Mouse (Mus musculus) neural tube, embryonic 14.5 days (tissue): ENCODE data around the gene Zfp978. TPM values are rescaled to one million over a fixed set of nuclear protein-coding genes. Genes with fewer than 3 reads are reported as not detected.
"Not testable (repeated sequence)": the region's sequence is repeated elsewhere in the genome, so short reads cannot be mapped to it uniquely, and the experiment has no call there.

Experiments used
- ATAC-seq: fragments of 200-750 bp; cut with Nextera tagmentation; 2 replicates; pipeline ENCODE4 v1.8.0; 2017; ENCODE audit warnings: low read depth, mild to moderate bottlenecking, moderate TSS enrichment, moderate library complexity
- H3K27ac ChIP-seq: fragments of 300-500 bp; sonication (generic); 2 replicates; pipeline ENCODE4 v1.5.1; 2014; ENCODE audit warnings: low read depth, mild to moderate bottlenecking, control low read depth, low read length, moderate library complexity, mixed read lengths
- H3K27me3 ChIP-seq: fragments of 300-500 bp; sonication (generic); 2 replicates; pipeline ENCODE4 v1.6.1; 2014; ENCODE audit warnings: low read length; ENCODE audit not compliant: control insufficient read depth, insufficient read depth
- H3K36me3 ChIP-seq: fragments of 300-500 bp; sonication (generic); 2 replicates; pipeline ENCODE4 v1.6.1; 2014; ENCODE audit warnings: low read length, mixed read lengths; ENCODE audit not compliant: control insufficient read depth, insufficient read depth
- H3K4me1 ChIP-seq: fragments of 300-500 bp; sonication (generic); 2 replicates; pipeline ENCODE4 v1.6.1; 2014; ENCODE audit warnings: low read length; ENCODE audit not compliant: control insufficient read depth, insufficient read depth
- H3K4me2 ChIP-seq: fragments of 300-500 bp; sonication (generic); 2 replicates; pipeline ENCODE4 v1.6.1; 2014; ENCODE audit warnings: mild to moderate bottlenecking, low read depth, low read length, control low read depth
- H3K4me3 ChIP-seq: fragments of 300-500 bp; sonication (generic); 2 replicates; pipeline ENCODE4 v1.5.1; 2014; ENCODE audit warnings: low read depth, low read length, control low read depth, mixed read lengths
- H3K9ac ChIP-seq: fragments of 300-500 bp; sonication (generic); replicated peaks from 2 replicates; pipeline ENCODE4 v1.6.1; 2014; ENCODE audit warnings: low read depth, mild to moderate bottlenecking, control low read depth, low read length, mixed read lengths
- H3K9me3 ChIP-seq: fragments of 300-500 bp; sonication (generic); 2 replicates; pipeline ENCODE4 v1.6.1; 2016; ENCODE audit warnings: low read length; ENCODE audit not compliant: control insufficient read depth
- WGBS: fragments of 180-500 bp; shearing (Covaris S2); extraction: QIAGEN DNeasy Blood & Tissue Kit; methylation state at CpG from one replicate; pipeline ENCODE4 v1.1.7; 2014; 5-methylcytosine and 5-hydroxymethylcytosine counted together
- polyA plus RNA-seq: library from polyadenylated mRNA; unstranded; fragments of >200 nt; fragmentation: Nextera tagmentation; extraction: Ambion mirVana; gene quantifications from 2 replicates; pipeline ENCODE4 v1.2.1, GENCODE M21; 2014

The Zfp978 gene
- polyA plus RNA-seq, 1 experiment from 2014 or later, result not detected

- not testable (repeated sequence) for H3K36me3 ChIP-seq, H3K27me3 ChIP-seq, H3K4me3 ChIP-seq, H3K27ac ChIP-seq, H3K9ac ChIP-seq, H3K4me1 ChIP-seq, ATAC-seq, H3K4me2 ChIP-seq
- peaks cover 48% of the 10 kb centered on the region for H3K9me3 ChIP-seq
- WGBS, result 64% methylated on average over 7 of the region's 7 CpGs
Observed at GRCm38 (mm10) chr4:147418333-147418732, 57.2 kb downstream of the Zfp978 start.

GRCm38 (mm10) chr4:147419190-147419589 is 58.1 kb downstream of the Zfp978 start:
- not testable (repeated sequence) for H3K9ac ChIP-seq, H3K36me3 ChIP-seq, H3K4me3 ChIP-seq, H3K4me2 ChIP-seq, H3K27me3 ChIP-seq, H3K4me1 ChIP-seq, H3K27ac ChIP-seq, ATAC-seq
- 84% methylated on average over 8 of the region's 8 CpGs for WGBS
- H3K9me3 ChIP-seq, result peaks cover 48% of the 10 kb centered on the region

DNA sequence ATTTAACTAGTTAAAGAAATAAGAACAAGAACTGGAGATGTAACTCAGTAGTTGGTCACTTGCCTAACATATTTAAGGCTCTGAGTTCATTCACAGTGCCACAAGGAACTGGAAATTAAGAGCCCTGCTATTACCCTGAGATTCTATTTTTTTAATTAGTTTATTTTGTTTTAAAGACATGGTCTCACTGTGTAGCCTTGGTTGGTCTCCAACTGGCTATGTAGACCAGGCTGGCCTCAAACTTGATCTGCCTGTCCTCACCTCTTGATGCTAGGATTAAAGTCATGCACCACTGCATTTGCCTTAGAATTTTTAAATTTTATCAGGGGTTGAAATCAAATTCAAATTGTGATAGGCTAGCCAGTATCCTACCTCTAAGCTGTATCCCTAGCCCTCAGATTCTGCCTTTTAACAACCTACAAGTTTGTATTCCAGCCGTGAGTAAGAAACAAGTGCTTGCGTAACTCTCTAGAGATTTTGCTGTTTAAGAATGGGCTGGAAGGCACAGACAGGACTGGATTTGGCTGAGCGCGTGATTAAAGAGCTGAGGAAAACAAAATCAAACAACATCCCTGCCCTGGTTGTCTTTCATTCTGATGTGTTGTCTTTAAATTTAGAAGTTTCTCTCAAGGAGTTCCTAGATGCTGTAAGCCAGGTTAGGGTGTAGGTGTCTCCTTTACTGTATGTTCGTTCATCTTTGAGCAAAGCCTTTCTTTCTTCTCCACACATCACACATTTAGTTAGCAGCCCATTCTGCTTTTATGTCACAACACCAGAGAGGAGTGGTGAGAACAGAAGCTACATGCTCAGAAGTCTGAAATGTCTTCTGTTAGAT is 58.9 kb downstream of the Zfp978 start:
- not testable (repeated sequence) for H3K36me3 ChIP-seq, H3K4me1 ChIP-seq, H3K9ac ChIP-seq, H3K27ac ChIP-seq, H3K27me3 ChIP-seq, H3K4me2 ChIP-seq, H3K4me3 ChIP-seq, ATAC-seq
- H3K9me3 ChIP-seq, result peaks cover 48% of the 10 kb centered on the region
- 83% methylated on average over 5 of the region's 5 CpGs for WGBS

DNA sequence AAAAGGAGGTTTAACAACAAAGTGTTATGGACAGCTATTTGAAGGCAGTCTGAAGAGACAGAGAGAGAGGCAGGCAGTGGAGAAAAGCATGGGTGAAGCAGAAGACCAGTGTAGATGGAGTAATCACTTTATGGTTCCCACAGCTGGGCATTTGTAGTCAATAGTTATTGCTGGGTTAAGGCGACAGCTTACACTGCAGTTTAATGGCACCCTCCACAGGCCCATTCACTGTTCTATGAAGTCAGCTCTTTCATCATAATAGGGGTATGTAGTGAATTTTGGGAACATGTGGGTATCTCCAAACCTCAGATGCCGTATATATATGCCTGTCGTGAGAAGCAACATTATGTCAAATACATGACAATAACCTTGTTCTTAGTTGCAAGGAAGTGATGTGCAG is 59.7 kb downstream of the Zfp978 start:
- H3K4me1 ChIP-seq, result no peaks in the 10 kb centered on the region
- WGBS, result 62% methylated on average over 3 of the region's 3 CpGs
- no peak overlapping the region for H3K9ac ChIP-seq
- H3K4me2 ChIP-seq, result no peak overlapping the region
- H3K9me3 ChIP-seq, result peaks cover 54% of the 10 kb centered on the region
- ATAC-seq, result no peak
- H3K27me3 ChIP-seq, result no peaks in the 10 kb centered on the region
- no peak overlapping the region for H3K27ac ChIP-seq
- H3K36me3 ChIP-seq, result no peaks in the 10 kb centered on the region
- H3K4me3 ChIP-seq, result no peak overlapping the region

DNA sequence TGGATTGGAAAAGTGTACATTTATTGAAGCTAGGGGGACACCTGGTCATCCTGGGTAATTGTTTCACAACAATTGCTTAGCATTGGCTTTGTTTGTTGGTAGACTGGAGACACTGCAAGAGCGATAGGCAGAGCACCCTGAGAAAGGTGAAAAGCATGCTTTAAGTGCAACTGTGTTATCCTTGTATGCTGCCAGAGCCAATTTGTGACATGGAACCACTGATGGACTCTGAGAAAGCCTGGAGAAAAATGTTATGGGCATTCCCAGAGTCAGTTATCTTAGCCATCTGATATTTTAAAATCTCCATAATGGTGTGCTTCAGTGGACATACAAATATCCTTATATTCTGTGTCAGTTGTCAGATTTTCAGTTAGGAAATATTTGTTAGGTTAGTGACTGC is 60.2 kb downstream of the Zfp978 start:
- H3K9me3 ChIP-seq, result peaks cover 53% of the 10 kb centered on the region
- H3K4me3 ChIP-seq, H3K27ac ChIP-seq, H3K4me1 ChIP-seq, H3K4me2 ChIP-seq, H3K27me3 ChIP-seq, H3K9ac ChIP-seq, H3K36me3 ChIP-seq, ATAC-seq: not testable (repeated sequence)
- WGBS, result 24% methylated on average over 1 of the region's 1 CpGs

- 54% methylated on average over 3 of the region's 3 CpGs for WGBS
- H3K9ac ChIP-seq, result no peak overlapping the region
- ATAC-seq, result 0 out of 2 replicates have a peak, but pooled peaks have one; percentile 14
- no peaks in the 10 kb centered on the region for H3K36me3 ChIP-seq
- no peak overlapping the region for H3K4me3 ChIP-seq
- H3K27ac ChIP-seq, result no peak overlapping the region
- H3K4me1 ChIP-seq, result no peaks in the 10 kb centered on the region
- H3K9me3 ChIP-seq, result peaks cover 40% of the 10 kb centered on the region
- H3K27me3 ChIP-seq, result no peaks in the 10 kb centered on the region
- H3K4me2 ChIP-seq, result no peak overlapping the region
Observed at GRCm38 (mm10) chr4:147423140-147423539, 62.0 kb downstream of the Zfp978 start.

GRCm38 (mm10) chr4:147423641-147424298 is 62.7 kb downstream of the Zfp978 start:
- no peak overlapping the region for H3K4me3 ChIP-seq
- no peaks in the 10 kb centered on the region for H3K27me3 ChIP-seq
- no peak overlapping the region for H3K9ac ChIP-seq
- no peaks in the 10 kb centered on the region for H3K36me3 ChIP-seq
- no peak overlapping the region for H3K4me2 ChIP-seq
- no peak overlapping the region for H3K27ac ChIP-seq
- H3K4me1 ChIP-seq, result no peaks in the 10 kb centered on the region
- WGBS, result 65% methylated on average over 4 of the region's 4 CpGs
- peak; percentile 14; the same call in 1 of the 2 replicates for ATAC-seq
- peaks cover 41% of the 10 kb centered on the region for H3K9me3 ChIP-seq

DNA sequence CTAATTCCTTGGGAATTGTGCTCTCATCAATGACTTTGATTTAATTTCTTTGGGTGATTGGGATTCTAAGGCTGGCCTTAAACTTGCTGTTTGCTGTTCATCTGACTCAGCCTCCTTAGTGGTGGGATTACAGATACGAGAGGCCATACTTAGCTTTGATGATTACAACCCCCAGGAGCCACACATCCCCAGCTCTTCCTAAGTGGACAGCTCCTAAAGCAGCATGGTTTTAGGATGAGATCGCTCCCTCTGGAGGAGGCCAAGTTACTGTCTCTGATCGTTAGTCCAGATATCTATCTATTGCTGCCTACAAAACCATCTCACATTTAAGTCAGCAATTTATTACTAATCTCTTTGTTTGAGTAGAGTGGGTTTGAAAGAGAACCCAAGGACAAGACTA is 63.3 kb downstream of the Zfp978 start:
- not testable (repeated sequence) for H3K4me2 ChIP-seq, H3K27ac ChIP-seq, H3K36me3 ChIP-seq, H3K27me3 ChIP-seq, H3K9ac ChIP-seq, H3K4me3 ChIP-seq, H3K4me1 ChIP-seq, ATAC-seq
- 55% methylated on average over 3 of the region's 3 CpGs for WGBS
- peaks cover 40% of the 10 kb centered on the region for H3K9me3 ChIP-seq

DNA sequence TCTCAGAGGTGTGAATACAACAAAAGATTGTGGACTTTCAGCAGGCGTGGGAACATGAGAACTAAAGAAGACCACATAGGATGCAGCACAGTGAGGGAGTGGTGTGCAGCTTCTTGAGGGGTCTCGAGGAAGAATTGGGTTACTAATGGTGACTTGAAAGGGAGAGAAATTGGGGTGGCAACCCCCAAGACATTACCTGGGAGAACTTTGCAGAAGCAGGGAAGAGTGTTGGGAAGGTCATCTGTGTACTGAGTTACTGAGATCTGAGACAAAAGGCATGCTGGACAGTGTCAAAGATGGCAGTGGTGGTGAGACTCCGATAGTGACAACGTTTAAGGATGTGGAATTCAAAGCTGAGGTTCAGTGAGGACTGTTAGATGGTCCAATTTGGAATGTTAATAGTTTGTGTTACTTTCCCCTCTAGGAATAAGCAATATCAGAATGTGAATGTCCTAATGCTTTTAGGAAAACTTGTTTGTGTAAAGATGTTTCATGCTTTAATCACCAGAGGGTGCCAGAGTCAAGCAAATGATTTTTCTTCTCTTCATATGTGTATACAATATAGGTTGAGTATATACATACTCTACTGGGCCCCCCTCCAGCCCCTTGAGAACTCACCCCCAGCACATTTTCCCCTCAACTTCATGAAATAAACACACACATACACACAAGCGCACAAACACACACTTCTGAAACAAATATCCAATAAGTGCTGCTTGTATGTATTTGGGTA is 64.7 kb downstream of the Zfp978 start:
- H3K4me2 ChIP-seq, H3K27ac ChIP-seq, H3K4me1 ChIP-seq, H3K36me3 ChIP-seq, H3K9ac ChIP-seq, H3K27me3 ChIP-seq, H3K4me3 ChIP-seq: not testable (repeated sequence)
- ATAC-seq, result peak; percentile 26; the same call in 1 of the 2 replicates
- 53% methylated on average over 5 of the region's 5 CpGs for WGBS
- H3K9me3 ChIP-seq, result peaks cover 34% of the 10 kb centered on the region
